Mouse (Mus musculus) neural tube, embryonic 12.5 days (tissue): ENCODE results near the gene Psmd14. TPM values are rescaled to one million over a fixed set of nuclear protein-coding genes. Genes with fewer than 3 reads are reported as not detected.

Experiments used
- ATAC-seq: fragments of 200-750 bp; cut with Nextera tagmentation; 2 replicates; pipeline ENCODE4 v1.8.0; 2017; ENCODE audit warnings: low read depth, mild to moderate bottlenecking, moderate TSS enrichment, moderate library complexity; ENCODE audit not compliant: low FRiP score
- H3K27ac ChIP-seq: fragments of 300-500 bp; sonication (generic); 2 replicates; pipeline ENCODE4 v1.5.1; 2016
- H3K27me3 ChIP-seq: fragments of 300-500 bp; sonication (generic); replicated peaks from 2 replicates; pipeline ENCODE4 v1.6.1; 2016; ENCODE audit warnings: mild to moderate bottlenecking
- H3K36me3 ChIP-seq: fragments of 300-500 bp; sonication (generic); 2 replicates; pipeline ENCODE4 v1.6.1; 2016; ENCODE audit warnings: mild to moderate bottlenecking
- H3K4me1 ChIP-seq: fragments of 300-500 bp; sonication (generic); 2 replicates; pipeline ENCODE4 v1.6.1; 2016
- H3K4me2 ChIP-seq: fragments of 300-500 bp; sonication (generic); replicated peaks from 2 replicates; pipeline ENCODE4 v1.6.1; 2016; ENCODE audit warnings: mild to moderate bottlenecking
- H3K4me3 ChIP-seq: fragments of 300-500 bp; sonication (generic); 2 replicates; pipeline ENCODE4 v1.5.1; 2016
- H3K9ac ChIP-seq: fragments of 300-500 bp; sonication (generic); 2 replicates; pipeline ENCODE4 v1.6.1; 2016; ENCODE audit warnings: mild to moderate bottlenecking
- H3K9me3 ChIP-seq: fragments of 300-500 bp; sonication (generic); 2 replicates; pipeline ENCODE4 v1.6.1; 2016; ENCODE audit warnings: mild to moderate bottlenecking
- WGBS: fragments of 180-500 bp; shearing (Covaris S2); methylation state at CpG from one replicate; pipeline ENCODE4 v1.1.7; 2016; 5-methylcytosine and 5-hydroxymethylcytosine counted together
- polyA plus RNA-seq: library from polyadenylated mRNA; unstranded; fragments of >200 nt; fragmentation: Nextera tagmentation; extraction: Ambion mirVana; gene quantifications from 2 replicates; pipeline ENCODE4 v1.2.1, GENCODE M21; 2016

The Psmd14 gene
- polyA plus RNA-seq, 1 experiment from 2014 or later, result 226 TPM

GRCm38 (mm10) chr2:61807781-61808180 is 96.3 kb downstream of the Psmd14 start:
- peaks cover 99% of the 10 kb centered on the region for H3K27me3 ChIP-seq
- no peak overlapping the region for H3K4me2 ChIP-seq
- no peak overlapping the region for H3K9ac ChIP-seq
- no peak overlapping the region for H3K4me3 ChIP-seq
- ATAC-seq, result no peak
- no peaks in the 10 kb centered on the region for H3K9me3 ChIP-seq
- 16% methylated on average over 2 of the region's 2 CpGs for WGBS
- no peak overlapping the region for H3K27ac ChIP-seq
- peaks cover 31% of the 10 kb centered on the region for H3K4me1 ChIP-seq
- H3K36me3 ChIP-seq, result no peaks in the 10 kb centered on the region

- no peak overlapping the region for H3K4me3 ChIP-seq
- H3K4me2 ChIP-seq, result no peak overlapping the region
- no peak overlapping the region for H3K9ac ChIP-seq
- no peaks in the 10 kb centered on the region for H3K9me3 ChIP-seq
- H3K4me1 ChIP-seq, result peaks cover 31% of the 10 kb centered on the region
- H3K27me3 ChIP-seq, result peaks cover 99% of the 10 kb centered on the region
- under 1% methylated on average over 6 of the region's 6 CpGs for WGBS
- no peak overlapping the region for H3K27ac ChIP-seq
- H3K36me3 ChIP-seq, result no peaks in the 10 kb centered on the region
- ATAC-seq, result no peak
Measured at GRCm38 (mm10) chr2:61808776-61809175, 97.3 kb downstream of the Psmd14 start.

GRCm38 (mm10) chr2:61809381-61809780 is 97.9 kb downstream of the Psmd14 start:
- H3K9ac ChIP-seq, result no peak overlapping the region
- WGBS, result 3% methylated on average over 1 of the region's 1 CpGs
- no peaks in the 10 kb centered on the region for H3K36me3 ChIP-seq
- H3K4me3 ChIP-seq, result no peak overlapping the region
- no peak overlapping the region for H3K4me2 ChIP-seq
- H3K27me3 ChIP-seq, result peaks cover 99% of the 10 kb centered on the region
- no peak for ATAC-seq
- H3K4me1 ChIP-seq, result peaks cover 31% of the 10 kb centered on the region
- H3K9me3 ChIP-seq, result no peaks in the 10 kb centered on the region
- H3K27ac ChIP-seq, result no peak overlapping the region

- Histone ChIP-seq H3K27ac (no peak overlapping the region), H3K9me3 (no peaks in the 10 kb centered on the region), H3K4me3 (no peak overlapping the region), H3K9ac (no peak overlapping the region), H3K4me1 (peaks cover 25% of the 10 kb centered on the region), H3K27me3 (peaks cover 92% of the 10 kb centered on the region), H3K4me2 (no peak overlapping the region), H3K36me3 (no peaks in the 10 kb centered on the region)
- 15% methylated on average over 4 of the region's 4 CpGs for WGBS
- ATAC-seq, result no peak
Measured at GRCm38 (mm10) chr2:61810751-61811150, 99.3 kb downstream of the Psmd14 start.

- Histone ChIP-seq H3K9ac (peak overlapping the region; percentile 62; the same call in 1 of the 2 replicates), H3K4me1 (peaks cover 28% of the 10 kb centered on the region), H3K4me2 (peak overlapping the region; percentile 93), H3K4me3 (peak overlapping the region; percentile 44; the same call in 1 of the 2 replicates), H3K27me3 (peaks cover 91% of the 10 kb centered on the region), H3K27ac (no peak overlapping the region), H3K36me3 (no peaks in the 10 kb centered on the region), H3K9me3 (no peaks in the 10 kb centered on the region)
- no peak for ATAC-seq
- WGBS, result under 1% methylated on average over 8 of the region's 8 CpGs
Measured at GRCm38 (mm10) chr2:61811163-61811506, 99.6 kb downstream of the Psmd14 start.

GRCm38 (mm10) chr2:61811507-61812421 is 100.3 kb downstream of the Psmd14 start:
- H3K4me3 ChIP-seq, result peak overlapping the region; percentile 44
- H3K9ac ChIP-seq, result peak overlapping the region; percentile 62
- peaks cover 27% of the 10 kb centered on the region for H3K4me1 ChIP-seq
- under 1% methylated on average over 121 of the region's 121 CpGs for WGBS
- peak; percentile 51 for ATAC-seq
- H3K27me3 ChIP-seq, result peaks cover 88% of the 10 kb centered on the region
- H3K9me3 ChIP-seq, result no peaks in the 10 kb centered on the region
- peak overlapping the region; percentile 93 for H3K4me2 ChIP-seq
- no peaks in the 10 kb centered on the region for H3K36me3 ChIP-seq
- no peak overlapping the region for H3K27ac ChIP-seq

- peak overlapping the region; percentile 44 for H3K4me3 ChIP-seq
- peak overlapping the region; percentile 93 for H3K4me2 ChIP-seq
- WGBS, result under 1% methylated on average over 12 of the region's 12 CpGs
- no peaks in the 10 kb centered on the region for H3K9me3 ChIP-seq
- H3K4me1 ChIP-seq, result peaks cover 20% of the 10 kb centered on the region
- no peaks in the 10 kb centered on the region for H3K36me3 ChIP-seq
- no peak for ATAC-seq
- H3K9ac ChIP-seq, result peak overlapping the region; percentile 62; the same call in 1 of the 2 replicates
- peaks cover 80% of the 10 kb centered on the region for H3K27me3 ChIP-seq
- no peak overlapping the region for H3K27ac ChIP-seq
Measured at GRCm38 (mm10) chr2:61812536-61812935, 101.0 kb downstream of the Psmd14 start.

- ATAC-seq, result no peak
- H3K4me3 ChIP-seq, result no peak overlapping the region
- no peak overlapping the region for H3K27ac ChIP-seq
- peaks cover 76% of the 10 kb centered on the region for H3K27me3 ChIP-seq
- 3% methylated on average over 6 of the region's 6 CpGs for WGBS
- H3K4me2 ChIP-seq, result no peak overlapping the region
- H3K9me3 ChIP-seq, result no peaks in the 10 kb centered on the region
- no peaks in the 10 kb centered on the region for H3K36me3 ChIP-seq
- H3K4me1 ChIP-seq, result peaks cover 20% of the 10 kb centered on the region
- H3K9ac ChIP-seq, result no peak overlapping the region
Measured at GRCm38 (mm10) chr2:61813106-61813505, 101.6 kb downstream of the Psmd14 start.

- Histone ChIP-seq H3K9ac (no peak overlapping the region), H3K27me3 (peaks cover 72% of the 10 kb centered on the region), H3K36me3 (no peaks in the 10 kb centered on the region), H3K9me3 (no peaks in the 10 kb centered on the region), H3K4me2 (no peak overlapping the region), H3K4me3 (no peak overlapping the region), H3K27ac (no peak overlapping the region), H3K4me1 (peaks cover 20% of the 10 kb centered on the region)
- ATAC-seq, result no peak
- 13% methylated on average over 1 of the region's 1 CpGs for WGBS
Measured at GRCm38 (mm10) chr2:61813521-61813920, 102.0 kb downstream of the Psmd14 start.

- WGBS, result under 1% methylated on average over 49 of the region's 50 CpGs
- Histone ChIP-seq H3K4me2 (peak overlapping the region; percentile 72), H3K9ac (peak overlapping the region; percentile 61), H3K27ac (no peak overlapping the region), H3K4me3 (peak overlapping the region; percentile 44), H3K9me3 (no peaks in the 10 kb centered on the region), H3K27me3 (peaks cover 59% of the 10 kb centered on the region), H3K36me3 (no peaks in the 10 kb centered on the region), H3K4me1 (peaks cover 20% of the 10 kb centered on the region)
- ATAC-seq, result peak; percentile 80
Measured at GRCm38 (mm10) chr2:61814548-61815473, 103.3 kb downstream of the Psmd14 start.

GRCm38 (mm10) chr2:61815583-61816313 is 104.3 kb downstream of the Psmd14 start:
- WGBS, result 4% methylated on average over 64 of the region's 66 CpGs
- Histone ChIP-seq H3K9ac (peak overlapping the region; percentile 61), H3K27me3 (peaks cover 49% of the 10 kb centered on the region)

More at GRCm38 (mm10) chr2:61815583-61816313, 104.3 kb downstream of the Psmd14 start:
- Histone ChIP-seq H3K4me2 (peak overlapping the region; percentile 72), H3K27ac (peak overlapping the region; percentile 57; the same call in 1 of the 2 replicates), H3K4me1 (peaks cover 20% of the 10 kb centered on the region), H3K9me3 (no peaks in the 10 kb centered on the region), H3K36me3 (no peaks in the 10 kb centered on the region), H3K4me3 (peak overlapping the region; percentile 44)
- peak; percentile 82 for ATAC-seq
